Mouse (Mus musculus) embryonic fibroblast, embryonic 13.5 days (primary cell): ENCODE data around the gene Wdhd1.
"Not testable (repeated sequence)": the region's sequence is repeated elsewhere in the genome, so short reads cannot be mapped to it uniquely, and the experiment has no call there.

Source experiments
- CTCF ChIP-seq: IDR thresholded peaks from 2 replicates; pipeline ENCODE4 v1.5.1; 2011; ENCODE audit warnings: mild to moderate bottlenecking, control low read depth, low read length, moderate library complexity, borderline replicate concordance; ENCODE audit not compliant: insufficient read depth
- POLR2A ChIP-seq: IDR thresholded peaks from 2 replicates; pipeline ENCODE4 v1.6.1; 2011; ENCODE audit warnings: low read depth, mild to moderate bottlenecking, control low read depth, low read length, moderate library complexity

GRCm38 (mm10) chr14:47321581-47321980 is 44.9 kb upstream of the Wdhd1 start:
- TF ChIP-seq CTCF, POLR2A: not testable (repeated sequence)
